Mouse (Mus musculus): ENCODE measurements at regions not wholly inside any gene's neighbourhood (a gene's known extent, or its start where the extent isn't known, plus 50 kb on each side); places are given as distances from the start of the nearest gene placed in this dataset.

- H3K9ac ChIP-seq (ENCODE audit: low read length), result no peak overlapping the region
- H3K36me3 ChIP-seq (ENCODE audit: control insufficient read depth, insufficient read depth, low read length), result no peaks in the 10 kb centered on the region
- H3K27me3 ChIP-seq (ENCODE audit: control insufficient read depth, insufficient read depth, low read length), result no peaks in the 10 kb centered on the region
- ATAC-seq (ENCODE audit: low FRiP score), result no peak
- H3K4me2 ChIP-seq, result no peak overlapping the region
- 86% methylated on average over 4 of the region's 4 CpGs for WGBS
- no peak for DNase-seq (ENCODE audit: low spot score, missing footprints)
- H3K4me1 ChIP-seq (ENCODE audit: control insufficient read depth, insufficient read depth, low read length), result peaks cover 5% of the 10 kb centered on the region
- no peak overlapping the region for H3K27ac ChIP-seq (ENCODE audit: low read depth, low read length)
- no peak overlapping the region for H3K4me3 ChIP-seq (ENCODE audit: low read depth, low read length)
- no peaks in the 10 kb centered on the region for H3K9me3 ChIP-seq (ENCODE audit: control insufficient read depth, low read length)
Measured at GRCm38 (mm10) chr2:137758389-137758788, 498.0 kb upstream of the Btbd3 start.

- DNase-seq (ENCODE audit: low spot score, missing footprints), result no peak
- no peak overlapping the region for H3K4me2 ChIP-seq
- H3K4me1 ChIP-seq (ENCODE audit: control insufficient read depth, insufficient read depth, low read length), result peaks cover 5% of the 10 kb centered on the region
- no peak overlapping the region for H3K4me3 ChIP-seq (ENCODE audit: low read depth, low read length)
- no peak overlapping the region for H3K27ac ChIP-seq (ENCODE audit: low read depth, low read length)
- H3K9ac ChIP-seq (ENCODE audit: low read length), result no peak overlapping the region
- 54% methylated on average over 13 of the region's 13 CpGs for WGBS
- no peaks in the 10 kb centered on the region for H3K9me3 ChIP-seq (ENCODE audit: control insufficient read depth, low read length)
- H3K27me3 ChIP-seq (ENCODE audit: control insufficient read depth, insufficient read depth, low read length), result no peaks in the 10 kb centered on the region
- ATAC-seq (ENCODE audit: low FRiP score), result peak; percentile 46; the same call in 1 of the 2 replicates
- no peaks in the 10 kb centered on the region for H3K36me3 ChIP-seq (ENCODE audit: control insufficient read depth, insufficient read depth, low read length)
Measured at GRCm38 (mm10) chr2:137757231-137758212, 498.8 kb upstream of the Btbd3 start.

- no peaks in the 10 kb centered on the region for H3K9me3 ChIP-seq (ENCODE audit: control insufficient read depth, low read length)
- H3K36me3 ChIP-seq (ENCODE audit: control insufficient read depth, insufficient read depth, low read length), result no peaks in the 10 kb centered on the region
- DNase-seq (ENCODE audit: low spot score, missing footprints), result no peak
- no peak overlapping the region for H3K27ac ChIP-seq (ENCODE audit: low read depth, low read length)
- no peaks in the 10 kb centered on the region for H3K27me3 ChIP-seq (ENCODE audit: control insufficient read depth, insufficient read depth, low read length)
- H3K4me2 ChIP-seq, result no peak overlapping the region
- no peak for ATAC-seq (ENCODE audit: low FRiP score)
- H3K9ac ChIP-seq (ENCODE audit: low read length), result no peak overlapping the region
- no peak overlapping the region for H3K4me3 ChIP-seq (ENCODE audit: low read depth, low read length)
- 10% methylated on average over 3 of the region's 3 CpGs for WGBS
- peaks cover 5% of the 10 kb centered on the region for H3K4me1 ChIP-seq (ENCODE audit: control insufficient read depth, insufficient read depth, low read length)
Measured at GRCm38 (mm10) chr2:137756220-137756619, 500.1 kb upstream of the Btbd3 start.

GRCm38 (mm10) chr2:137754481-137754880 lies 501.9 kb upstream of the Btbd3 start:
- no peak overlapping the region for H3K4me3 ChIP-seq (ENCODE audit: low read depth, low read length)
- WGBS, result 97% methylated on average over 3 of the region's 3 CpGs
- H3K27me3 ChIP-seq (ENCODE audit: control insufficient read depth, insufficient read depth, low read length), result no peaks in the 10 kb centered on the region
- no peak overlapping the region for H3K27ac ChIP-seq (ENCODE audit: low read depth, low read length)
- no peak overlapping the region for H3K9ac ChIP-seq (ENCODE audit: low read length)
- no peak for DNase-seq (ENCODE audit: low spot score, missing footprints)
- H3K4me1 ChIP-seq (ENCODE audit: control insufficient read depth, insufficient read depth, low read length), result peaks cover 5% of the 10 kb centered on the region
- no peaks in the 10 kb centered on the region for H3K36me3 ChIP-seq (ENCODE audit: control insufficient read depth, insufficient read depth, low read length)
- ATAC-seq (ENCODE audit: low FRiP score), result no peak
- H3K9me3 ChIP-seq (ENCODE audit: control insufficient read depth, low read length), result no peaks in the 10 kb centered on the region
- H3K4me2 ChIP-seq, result no peak overlapping the region

GRCm38 (mm10) chr2:137732410-137732809 lies 524.0 kb upstream of the Btbd3 start:
- peak; percentile 89 for DNase-seq (ENCODE audit: low spot score, missing footprints)
- no peak overlapping the region for H3K4me2 ChIP-seq
- no peaks in the 10 kb centered on the region for H3K27me3 ChIP-seq (ENCODE audit: control insufficient read depth, insufficient read depth, low read length)
- H3K4me3 ChIP-seq (ENCODE audit: low read depth, low read length), result no peak overlapping the region
- H3K9me3 ChIP-seq (ENCODE audit: control insufficient read depth, low read length), result no peaks in the 10 kb centered on the region
- H3K36me3 ChIP-seq (ENCODE audit: control insufficient read depth, insufficient read depth, low read length), result no peaks in the 10 kb centered on the region
- H3K27ac ChIP-seq (ENCODE audit: low read depth, low read length), result no peak overlapping the region
- 6% methylated on average over 2 of the region's 2 CpGs for WGBS
- H3K4me1 ChIP-seq (ENCODE audit: control insufficient read depth, insufficient read depth, low read length), result peaks cover 16% of the 10 kb centered on the region; the same call in 1 of the 2 replicates
- H3K9ac ChIP-seq (ENCODE audit: low read length), result no peak overlapping the region
- ATAC-seq (ENCODE audit: low FRiP score), result no peak

GRCm38 (mm10) chr2:137730472-137730931 lies 525.9 kb upstream of the Btbd3 start:
- peak; percentile 89 for ATAC-seq (ENCODE audit: low FRiP score)
- Histone ChIP-seq H3K9ac (ENCODE audit: low read length) (no peak overlapping the region), H3K4me3 (ENCODE audit: low read depth, low read length) (no peak overlapping the region), H3K27me3 (ENCODE audit: control insufficient read depth, insufficient read depth, low read length) (no peaks in the 10 kb centered on the region), H3K4me1 (ENCODE audit: control insufficient read depth, insufficient read depth, low read length) (peaks cover 16% of the 10 kb centered on the region; the same call in 1 of the 2 replicates), H3K36me3 (ENCODE audit: control insufficient read depth, insufficient read depth, low read length) (no peaks in the 10 kb centered on the region), H3K9me3 (ENCODE audit: control insufficient read depth, low read length) (no peaks in the 10 kb centered on the region), H3K4me2 (peak overlapping the region; percentile 12; the same call in 1 of the 2 replicates), H3K27ac (ENCODE audit: low read depth, low read length) (no peak overlapping the region)
- peak; percentile 91 for DNase-seq (ENCODE audit: low spot score, missing footprints)
- WGBS, result 19% methylated on average over 12 of the region's 12 CpGs

- 54% methylated on average over 6 of the region's 6 CpGs for WGBS
- Histone ChIP-seq H3K4me3 (ENCODE audit: low read depth, low read length) (no peak overlapping the region), H3K9me3 (ENCODE audit: control insufficient read depth, low read length) (no peaks in the 10 kb centered on the region), H3K4me2 (no peak overlapping the region; the same call in 1 of the 2 replicates), H3K4me1 (ENCODE audit: control insufficient read depth, insufficient read depth, low read length) (peaks cover 16% of the 10 kb centered on the region; the same call in 1 of the 2 replicates), H3K27me3 (ENCODE audit: control insufficient read depth, insufficient read depth, low read length) (no peaks in the 10 kb centered on the region), H3K36me3 (ENCODE audit: control insufficient read depth, insufficient read depth, low read length) (no peaks in the 10 kb centered on the region), H3K27ac (ENCODE audit: low read depth, low read length) (no peak overlapping the region), H3K9ac (ENCODE audit: low read length) (no peak overlapping the region)
- DNase-seq (ENCODE audit: low spot score, missing footprints) (no peak), ATAC-seq (ENCODE audit: low FRiP score) (peak; percentile 51)
Measured at GRCm38 (mm10) chr2:137729871-137730270, 526.5 kb upstream of the Btbd3 start.

- no peak overlapping the region for H3K27ac ChIP-seq (ENCODE audit: low read depth, low read length)
- no peaks in the 10 kb centered on the region for H3K36me3 ChIP-seq (ENCODE audit: control insufficient read depth, insufficient read depth, low read length)
- H3K4me1 ChIP-seq (ENCODE audit: control insufficient read depth, insufficient read depth, low read length), result peaks cover 16% of the 10 kb centered on the region; the same call in 1 of the 2 replicates
- 51% methylated on average over 4 of the region's 4 CpGs for WGBS
- no peaks in the 10 kb centered on the region for H3K9me3 ChIP-seq (ENCODE audit: control insufficient read depth, low read length)
- ATAC-seq (ENCODE audit: low FRiP score) (no peak), DNase-seq (ENCODE audit: low spot score, missing footprints) (no peak)
- H3K9ac ChIP-seq (ENCODE audit: low read length), result no peak overlapping the region
- H3K4me2 ChIP-seq, result no peak overlapping the region
- no peaks in the 10 kb centered on the region for H3K27me3 ChIP-seq (ENCODE audit: control insufficient read depth, insufficient read depth, low read length)
- no peak overlapping the region for H3K4me3 ChIP-seq (ENCODE audit: low read depth, low read length)
Measured at GRCm38 (mm10) chr2:137729207-137729606, 527.2 kb upstream of the Btbd3 start.

- no peak overlapping the region for H3K4me3 ChIP-seq (ENCODE audit: low read depth, low read length)
- H3K4me1 ChIP-seq (ENCODE audit: control insufficient read depth, insufficient read depth, low read length), result no peaks in the 10 kb centered on the region; the same call in 1 of the 2 replicates
- no peak for ATAC-seq (ENCODE audit: low FRiP score)
- no peak overlapping the region for H3K27ac ChIP-seq (ENCODE audit: low read depth, low read length)
- H3K4me2 ChIP-seq, result no peak overlapping the region
- 95% methylated on average over 1 of the region's 1 CpGs for WGBS
- no peaks in the 10 kb centered on the region for H3K27me3 ChIP-seq (ENCODE audit: control insufficient read depth, insufficient read depth, low read length)
- H3K9me3 ChIP-seq (ENCODE audit: control insufficient read depth, low read length), result no peaks in the 10 kb centered on the region
- DNase-seq (ENCODE audit: low spot score, missing footprints), result no peak
- H3K36me3 ChIP-seq (ENCODE audit: control insufficient read depth, insufficient read depth, low read length), result no peaks in the 10 kb centered on the region
- no peak overlapping the region for H3K9ac ChIP-seq (ENCODE audit: low read length)
Measured at GRCm38 (mm10) chr2:137723651-137724050, 532.7 kb upstream of the Btbd3 start.
